Mouse (Mus musculus) thymus, postnatal 25 days (tissue): ENCODE measurements around the gene Dlx5.

Experiments used
- DNase-seq: peaks from one replicate; pipeline ENCODE4 v3.0.0; 2022

Gene Dlx5

GRCm38 (mm10) chr6:6875676-6876075 lies 6.2 kb downstream of the Dlx5 start:
- DNase-seq: no peak

DNA sequence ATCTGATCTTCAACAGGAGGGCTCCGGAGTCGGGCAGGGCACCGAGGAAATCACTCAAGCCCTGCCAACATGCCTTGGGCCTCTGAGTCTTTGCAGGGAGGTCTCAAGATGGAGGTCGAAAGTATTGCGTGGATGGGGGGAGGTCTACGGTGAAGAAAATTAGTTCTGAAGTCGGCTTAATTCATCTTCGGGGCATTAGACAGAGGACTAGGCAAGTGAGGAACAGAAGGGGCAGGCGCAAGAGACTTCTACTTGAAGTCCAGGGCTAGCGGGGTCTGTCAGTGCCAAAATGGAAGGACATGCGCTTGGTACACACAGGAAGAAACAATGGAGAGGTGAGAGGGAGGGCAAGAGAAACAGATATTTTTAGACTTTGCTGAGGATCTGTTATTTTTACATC lies 6.7 kb downstream of the Dlx5 start:
- DNase-seq: no peak

GRCm38 (mm10) chr6:6874073-6874771 lies 7.7 kb downstream of the Dlx5 start:
- DNase-seq: no peak

GRCm38 (mm10) chr6:6873476-6874072 lies 8.3 kb downstream of the Dlx5 start:
- no peak for DNase-seq

DNA sequence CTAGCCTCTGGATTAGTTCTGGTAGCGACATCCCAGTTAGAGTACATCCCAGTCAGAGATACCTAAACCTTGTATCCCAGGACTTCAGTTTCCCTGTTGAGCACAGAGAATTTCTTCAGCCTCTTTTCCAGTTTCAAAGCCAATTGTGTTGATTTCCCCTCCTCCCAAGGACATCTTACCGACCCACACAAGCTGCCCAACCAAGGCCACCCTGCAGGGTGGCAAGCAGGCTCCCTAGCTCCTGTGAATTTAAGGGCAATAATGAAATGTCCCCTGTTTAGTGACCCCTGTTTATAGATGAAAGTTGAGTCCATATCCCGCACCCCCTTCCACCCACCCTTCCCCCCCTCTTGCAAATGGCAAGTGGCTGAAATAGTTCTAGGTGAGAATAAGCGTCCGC lies 9.0 kb downstream of the Dlx5 start:
- no peak for DNase-seq

- no peak for DNase-seq
Observed at GRCm38 (mm10) chr6:6871692-6872091, 10.2 kb downstream of the Dlx5 start.

GRCm38 (mm10) chr6:6870876-6871420 lies 10.9 kb downstream of the Dlx5 start:
- DNase-seq: no peak

DNA sequence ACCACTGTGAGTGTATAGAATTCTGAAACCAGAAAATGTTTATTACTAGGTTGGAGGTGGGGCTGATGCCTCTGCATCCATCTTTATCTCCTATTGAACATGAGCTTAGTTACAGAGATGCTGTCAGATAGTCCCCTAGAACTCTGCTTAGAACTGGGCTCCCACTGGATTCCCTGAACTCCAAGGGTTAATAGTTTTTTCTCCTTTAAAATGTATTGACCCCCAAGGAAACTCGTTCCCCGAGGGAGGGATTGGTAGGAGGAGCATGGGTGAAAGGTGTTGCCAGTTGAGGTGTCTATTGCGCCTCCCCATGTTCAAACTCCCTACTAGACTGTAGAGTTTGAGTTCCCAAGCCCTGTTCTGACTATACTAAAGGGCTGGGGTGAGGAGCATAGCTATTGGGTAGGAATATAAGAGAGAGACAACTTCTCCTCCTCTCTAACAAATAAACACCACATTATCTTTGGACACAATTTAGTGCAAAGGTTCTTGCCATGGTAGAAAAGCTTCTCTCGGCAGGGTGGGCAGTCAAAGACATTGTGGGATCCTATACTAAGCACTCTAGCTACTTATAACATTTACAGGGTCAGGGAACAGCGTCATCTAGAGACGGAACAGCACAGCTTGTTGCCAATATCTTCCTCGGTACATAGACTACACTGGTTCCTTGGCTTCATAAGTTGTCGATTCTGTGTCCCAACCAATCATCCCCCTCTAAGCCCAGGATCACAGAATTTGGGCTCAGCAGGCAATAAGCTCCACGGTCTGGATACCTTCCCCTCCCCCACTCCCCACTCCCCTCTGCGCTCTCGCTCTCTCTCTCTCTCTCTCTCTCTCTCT lies 11.7 kb downstream of the Dlx5 start:
- no peak for DNase-seq

DNA sequence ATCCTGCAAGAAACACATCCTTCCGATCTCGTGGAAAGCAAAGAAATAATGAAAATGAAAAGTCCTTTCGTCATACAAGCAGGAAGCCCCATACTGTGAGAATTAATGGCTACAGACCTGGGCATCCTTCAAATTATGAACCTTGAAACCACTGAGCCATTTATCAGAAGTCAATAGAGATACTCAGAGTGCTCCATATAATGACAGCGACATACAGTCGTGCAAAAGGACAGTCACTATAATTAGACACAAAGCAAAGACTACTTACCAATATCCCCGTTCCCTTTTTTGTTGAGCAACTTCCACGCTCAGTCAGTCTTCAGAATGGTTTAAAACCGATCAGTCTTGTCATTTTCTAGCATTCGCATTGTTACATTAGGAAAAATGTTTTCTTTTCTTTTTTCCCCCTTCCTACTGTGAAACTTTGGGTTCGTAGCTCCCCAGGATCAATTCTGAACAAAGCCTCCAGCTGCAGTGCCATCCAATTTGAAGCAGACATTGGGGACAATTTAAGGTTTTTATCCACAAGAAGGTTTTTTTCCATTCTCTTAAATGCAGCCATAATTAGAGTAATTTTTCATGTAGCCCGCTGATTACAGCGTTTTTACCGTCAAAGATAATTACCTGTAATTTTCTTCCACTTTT lies 12.7 kb downstream of the Dlx5 start:
- no peak for DNase-seq

- no peak for DNase-seq
Observed at GRCm38 (mm10) chr6:6867031-6867430, 14.9 kb downstream of the Dlx5 start.

DNA sequence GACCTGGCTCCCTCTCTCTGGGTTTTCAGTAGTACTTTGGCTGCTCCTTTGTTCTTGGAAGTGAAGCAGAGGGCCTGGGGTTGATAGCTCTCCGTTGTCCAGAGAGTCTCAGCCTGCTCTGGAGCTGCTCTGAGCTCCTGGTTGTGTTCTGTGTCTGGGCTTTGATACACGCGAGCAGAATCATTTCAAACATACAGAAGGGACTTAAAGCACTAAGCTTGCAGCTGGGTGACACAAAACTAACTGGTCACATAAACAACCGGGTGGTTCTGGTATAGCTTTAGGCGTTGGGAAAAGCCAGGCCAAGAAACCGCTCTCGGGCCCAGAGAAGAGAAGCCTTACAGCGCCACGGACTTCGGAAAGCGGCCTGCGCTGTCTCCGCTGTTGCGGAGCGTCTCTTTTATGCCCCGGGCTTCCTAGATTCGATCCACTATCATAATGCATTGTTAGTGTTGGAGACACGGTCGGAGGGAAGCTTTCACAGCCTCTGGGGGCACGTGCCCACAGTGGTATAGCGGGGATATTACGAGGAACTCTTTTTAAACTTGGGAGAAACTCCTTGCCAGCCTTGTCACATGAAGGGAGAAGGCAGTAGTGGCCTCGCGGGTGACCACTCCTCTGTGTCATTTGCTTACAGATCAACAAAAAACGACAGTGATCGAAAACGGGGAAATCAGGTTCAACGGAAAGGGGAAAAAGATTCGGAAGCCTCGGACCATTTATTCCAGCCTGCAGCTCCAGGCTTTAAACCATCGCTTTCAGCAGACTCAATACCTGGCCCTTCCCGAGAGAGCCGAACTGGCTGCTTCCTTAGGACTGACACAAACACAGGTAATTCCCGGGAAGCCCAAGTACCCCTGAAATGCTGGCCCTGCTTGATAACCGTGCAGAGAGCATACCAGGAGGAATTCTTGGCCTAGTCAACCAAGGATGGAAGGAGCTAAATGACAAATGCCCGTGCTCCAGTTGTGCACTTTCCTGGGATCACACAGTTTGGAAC lies 17.1 kb downstream of the Dlx5 start:
- no peak for DNase-seq

- no peak for DNase-seq
Observed at GRCm38 (mm10) chr6:6863955-6864354, 17.9 kb downstream of the Dlx5 start.

- DNase-seq: peak; percentile 9
Observed at GRCm38 (mm10) chr6:6863160-6863870, 18.6 kb downstream of the Dlx5 start, which contains the start of gene Dlx6. Gene Dlx6, plus strand, starts transcription at chr6:6863334.

DNA sequence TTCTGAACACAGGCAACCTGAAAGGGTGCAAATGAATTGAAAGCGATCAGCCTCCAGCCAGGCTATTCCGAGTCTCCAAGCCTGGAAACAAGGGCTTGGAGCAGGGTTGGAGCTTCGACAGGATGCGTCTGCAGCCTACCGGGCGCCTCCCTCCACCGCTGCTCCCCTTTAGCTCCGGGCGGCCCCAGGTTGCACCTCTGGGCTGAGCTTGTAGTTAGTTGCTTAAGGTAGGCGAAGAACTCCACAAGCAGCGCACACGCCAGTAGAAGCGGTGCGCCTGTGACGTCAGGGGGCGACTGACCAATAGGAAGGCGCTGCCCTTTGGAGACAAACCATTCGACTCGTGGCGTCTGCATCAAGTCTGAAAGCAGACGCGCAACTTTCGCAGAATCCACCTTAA lies 19.3 kb downstream of the Dlx5 start:
- peak; percentile 16 for DNase-seq

GRCm38 (mm10) chr6:6861798-6862428 lies 20.0 kb downstream of the Dlx5 start:
- DNase-seq: no peak

DNA sequence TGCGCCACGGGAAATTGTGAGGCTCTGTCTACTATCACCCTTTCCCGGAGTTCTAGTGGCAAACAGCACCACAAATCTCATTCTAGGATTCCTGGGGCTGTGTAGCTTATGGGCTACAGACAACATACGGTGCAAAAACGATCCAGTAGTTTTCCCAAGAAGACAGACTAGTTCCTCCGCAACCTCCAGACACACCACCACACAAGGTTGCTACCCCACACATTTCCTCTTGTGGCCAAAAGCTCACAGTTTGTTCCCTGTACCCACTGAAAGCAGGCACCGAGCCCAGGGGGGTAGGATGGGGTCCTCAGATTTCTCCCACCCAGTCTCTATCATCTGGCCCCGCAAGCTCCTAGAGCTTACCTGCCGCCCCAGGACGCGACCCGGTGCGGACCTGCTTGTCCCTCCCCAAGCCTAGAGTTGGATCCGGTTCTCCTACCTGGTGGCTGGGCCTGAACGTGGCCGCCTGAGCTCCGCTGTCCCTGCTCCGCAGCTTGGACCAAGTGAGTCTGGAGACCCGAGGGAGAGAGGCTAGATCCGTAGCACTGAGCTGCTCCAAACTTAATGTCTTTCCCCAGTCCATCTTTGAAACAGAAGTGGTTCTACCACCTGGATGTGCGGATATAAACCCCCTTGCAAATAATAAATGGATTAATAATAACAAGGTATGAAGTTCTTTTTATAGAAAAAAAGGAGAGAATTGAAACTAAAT lies 20.6 kb downstream of the Dlx5 start:
- no peak for DNase-seq

GRCm38 (mm10) chr6:6860411-6861085 lies 21.3 kb downstream of the Dlx5 start:
- no peak for DNase-seq

DNA sequence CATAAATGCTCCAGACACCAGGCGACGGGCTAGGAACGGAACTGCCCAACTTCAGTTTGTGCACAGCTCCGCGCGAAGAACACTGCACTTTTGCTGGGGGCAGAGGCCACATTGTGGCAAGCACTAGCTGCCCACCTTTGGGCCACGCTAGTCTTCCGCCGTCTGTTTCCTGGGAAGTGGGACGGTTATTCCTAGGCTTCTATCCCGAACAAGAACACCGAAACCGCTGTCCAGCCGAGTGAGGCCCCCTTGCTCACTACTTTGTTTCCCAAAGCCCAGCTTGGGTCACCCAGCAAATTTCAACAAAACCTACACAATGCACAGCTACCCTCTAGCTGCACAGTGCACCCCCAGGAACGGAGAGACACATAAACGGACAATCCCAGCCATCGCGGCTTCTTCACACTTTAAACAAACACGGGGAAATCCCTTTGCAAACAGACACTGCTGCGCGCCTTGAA lies 21.9 kb downstream of the Dlx5 start:
- DNase-seq: no peak
